Mouse (Mus musculus) layer of hippocampus, adult 18-20 months (tissue): ENCODE results near the gene Lrrc4c. TPM values are rescaled to one million over a fixed set of nuclear protein-coding genes. Genes with fewer than 3 reads are reported as not detected.

Experiments
- DNase-seq, 2 experiments: peaks; one replicate each; pipeline ENCODE4 v3.0.0; 2022; ENCODE audit warnings: low spot score in 2 of 2
- total RNA-seq, 2 experiments: library from RNA; stranded (reverse); gene quantifications; 2 replicates each; pipeline ENCODE4 v1.2.3; 2021

Gene Lrrc4c
- total RNA-seq, 2 experiments from 2014 or later = 65.9 to 68.8 TPM

DNA sequence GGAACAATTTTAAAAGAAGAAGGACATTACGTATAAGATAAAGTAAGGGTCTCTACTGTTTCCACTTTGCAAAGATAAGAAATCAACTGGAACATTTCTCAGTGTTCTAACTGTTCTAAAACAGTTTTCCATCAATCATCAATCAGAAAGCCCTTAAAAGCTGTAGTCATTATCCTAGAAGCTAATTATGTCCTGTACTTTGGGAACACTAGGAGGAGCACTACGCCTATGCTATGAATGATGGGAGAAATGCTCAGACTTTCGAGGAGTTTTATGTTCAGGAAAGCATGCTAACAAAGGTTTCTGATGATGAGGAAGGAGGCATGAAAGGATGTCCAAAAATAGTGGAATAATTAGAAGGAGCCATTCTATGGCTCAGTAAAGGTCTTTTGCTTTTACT lies 219.5 kb downstream of the Lrrc4c start:
- DNase-seq = no peak

DNA sequence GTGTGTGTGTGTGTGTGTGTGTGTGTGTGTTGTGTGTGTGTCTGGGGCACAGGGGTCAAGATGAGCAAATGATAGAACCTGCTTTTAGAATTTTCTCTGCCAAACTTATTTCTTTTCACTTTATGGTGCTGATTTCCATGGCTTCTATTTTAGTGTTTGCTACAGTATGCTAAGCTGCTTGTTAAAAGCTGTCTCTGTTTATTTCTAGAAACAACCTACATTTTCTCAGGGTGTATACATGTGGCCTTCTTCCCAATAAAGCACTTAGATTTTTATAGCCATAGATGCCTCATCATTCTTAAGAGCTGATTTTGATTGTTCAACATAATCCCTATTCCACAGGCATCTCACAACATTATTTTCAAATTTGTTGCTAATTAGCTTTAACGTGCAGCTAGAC lies 229.2 kb downstream of the Lrrc4c start:
- DNase-seq = no peak

- DNase-seq = no peak
These were observed 255.8 kb downstream of the Lrrc4c start for GRCm38 (mm10) chr2:96573755-96574154.

DNA sequence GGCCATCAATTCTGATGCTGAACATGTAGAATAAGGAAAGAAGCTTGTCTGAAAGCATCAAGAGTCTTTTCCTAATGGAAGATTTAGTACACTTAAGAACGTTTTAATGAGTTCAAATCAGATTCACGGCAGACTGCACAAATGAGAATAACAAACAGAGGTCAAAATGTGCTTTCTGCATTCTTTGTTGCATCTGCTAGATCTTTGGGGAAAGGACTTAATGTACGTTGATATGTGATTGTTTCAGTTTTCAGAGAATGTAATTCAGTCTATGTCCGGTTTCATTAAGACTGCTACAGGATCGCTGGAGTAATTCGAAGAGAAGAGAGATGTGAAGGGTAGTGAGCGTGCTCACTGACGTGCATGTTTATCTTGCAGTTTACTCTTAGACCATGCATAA lies 259.7 kb downstream of the Lrrc4c start:
- no peak for DNase-seq

- peak in 1 of 2 experiments; percentile 36 for DNase-seq
These were observed 262.3 kb downstream of the Lrrc4c start for GRCm38 (mm10) chr2:96580136-96580733.

- peak; percentile 61 to 92 for DNase-seq
These were observed 267.7 kb downstream of the Lrrc4c start for GRCm38 (mm10) chr2:96585665-96586064.

- DNase-seq = no peak
These were observed 286.8 kb downstream of the Lrrc4c start for GRCm38 (mm10) chr2:96604801-96605200.

DNA sequence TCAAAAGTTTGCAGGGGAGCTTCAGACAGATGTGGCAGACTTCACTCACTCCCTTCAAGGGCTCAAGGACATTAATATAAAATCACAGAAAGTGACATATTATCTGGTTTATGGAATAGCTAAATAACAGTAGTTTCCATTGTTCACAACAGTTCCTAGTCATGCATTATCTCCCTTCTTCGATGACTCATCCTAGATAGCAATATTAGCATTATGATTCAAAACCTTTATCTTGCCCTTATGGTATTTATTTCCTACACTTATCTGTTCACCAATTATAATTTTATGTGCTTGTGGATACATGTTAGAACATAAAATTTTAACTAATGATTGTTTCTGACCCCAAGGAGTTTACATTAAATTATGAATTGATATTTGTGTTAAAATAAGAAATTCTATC lies 296.2 kb downstream of the Lrrc4c start:
- no peak for DNase-seq

DNA sequence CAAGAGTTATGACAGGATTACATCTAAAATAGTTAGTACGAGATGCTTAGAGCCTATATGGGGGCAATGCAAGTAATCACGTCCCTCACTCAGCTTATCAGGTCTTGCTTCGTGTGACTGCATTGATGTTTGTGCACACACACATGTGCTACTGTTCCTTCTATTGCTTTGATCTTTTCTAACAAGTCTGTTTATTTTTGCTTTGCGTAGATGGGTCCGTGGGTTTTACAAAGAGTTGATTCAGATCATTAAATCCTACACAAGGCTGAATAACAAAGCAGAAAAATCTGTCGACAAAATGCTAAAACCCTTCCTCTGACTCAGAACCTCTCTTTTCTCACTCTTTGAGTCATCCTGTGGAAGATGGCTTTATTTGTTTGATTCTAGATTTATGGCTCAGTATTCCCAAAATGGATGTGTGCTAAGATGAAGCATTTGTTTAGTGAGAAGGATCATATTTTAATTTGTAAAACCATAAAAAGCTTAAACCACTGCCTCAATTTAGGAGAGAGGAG lies 300.8 kb downstream of the Lrrc4c start:
- DNase-seq = peak; percentile 13 to 71

- no peak for DNase-seq
These were observed 349.1 kb downstream of the Lrrc4c start for GRCm38 (mm10) chr2:96667113-96667512.

GRCm38 (mm10) chr2:96681806-96682205 lies 363.8 kb downstream of the Lrrc4c start:
- no peak for DNase-seq

DNA sequence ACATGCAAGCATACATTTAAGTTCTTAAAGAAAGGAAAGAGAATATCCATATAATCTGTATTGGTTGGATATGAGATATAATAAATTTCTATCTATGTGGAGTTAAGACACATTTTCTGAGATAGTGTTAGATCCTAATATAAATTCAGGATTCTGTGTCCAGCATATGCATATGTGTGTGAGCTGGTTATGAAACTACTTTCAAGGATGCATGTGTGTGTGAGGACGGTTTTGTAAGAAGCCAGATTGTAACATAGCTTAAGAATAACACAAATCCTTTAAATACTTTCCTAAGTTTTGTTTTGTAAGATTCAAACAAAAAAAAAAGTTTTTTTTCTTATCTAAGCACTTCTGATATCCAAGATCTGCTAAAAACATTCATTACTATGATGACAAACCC lies 367.4 kb downstream of the Lrrc4c start:
- DNase-seq = no peak

DNA sequence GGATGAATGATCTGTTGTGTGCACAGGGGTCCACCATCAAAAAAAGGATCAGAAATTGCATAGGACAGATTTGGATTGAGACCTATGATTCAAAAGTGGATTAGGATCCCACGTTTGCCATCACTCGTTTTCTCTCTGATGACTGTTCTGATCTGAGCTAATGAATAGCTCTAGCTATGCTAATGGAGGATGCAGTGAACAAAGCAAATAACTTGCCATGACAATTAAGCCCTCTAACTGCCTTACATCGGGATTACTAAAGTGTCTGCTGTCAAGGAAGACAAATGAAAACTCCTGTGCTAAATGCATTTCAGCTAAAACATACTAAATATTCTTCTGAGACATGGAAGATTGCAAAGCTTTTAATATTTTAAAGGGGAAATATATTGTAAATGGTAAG lies 387.0 kb downstream of the Lrrc4c start:
- DNase-seq = no peak

- peak in 1 of 2 experiments; percentile 37 for DNase-seq
These were observed 389.9 kb downstream of the Lrrc4c start for GRCm38 (mm10) chr2:96707772-96708350.

GRCm38 (mm10) chr2:96714561-96714960 lies 396.6 kb downstream of the Lrrc4c start:
- peak; percentile 10 to 69 for DNase-seq

- DNase-seq = peak; percentile 28 to 78
These were observed 399.4 kb downstream of the Lrrc4c start for GRCm38 (mm10) chr2:96717353-96717752.

GRCm38 (mm10) chr2:96723395-96723794 lies 405.4 kb downstream of the Lrrc4c start:
- no peak for DNase-seq

DNA sequence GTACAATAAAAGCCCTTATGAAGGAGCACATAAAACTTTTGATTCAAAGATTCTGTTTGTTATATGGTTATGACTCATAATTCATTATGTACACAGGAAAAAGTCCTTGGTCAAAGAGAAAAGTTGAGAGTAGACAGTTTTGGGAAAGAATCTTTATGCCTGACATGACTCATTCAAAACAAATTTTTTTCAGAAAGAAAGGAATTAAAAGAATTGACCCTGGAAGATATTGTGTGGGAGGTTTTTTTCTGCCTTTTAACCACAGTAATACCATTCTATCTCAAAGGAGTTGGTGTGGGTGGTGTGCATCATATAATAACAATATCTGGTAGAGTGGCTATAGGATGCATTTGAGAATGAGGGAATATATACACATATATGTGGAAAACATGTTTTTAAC lies 418.1 kb downstream of the Lrrc4c start:
- no peak for DNase-seq

- no peak for DNase-seq
These were observed 437.1 kb downstream of the Lrrc4c start for GRCm38 (mm10) chr2:96755066-96755465.

GRCm38 (mm10) chr2:96757701-96758100 lies 439.7 kb downstream of the Lrrc4c start:
- no peak for DNase-seq

DNA sequence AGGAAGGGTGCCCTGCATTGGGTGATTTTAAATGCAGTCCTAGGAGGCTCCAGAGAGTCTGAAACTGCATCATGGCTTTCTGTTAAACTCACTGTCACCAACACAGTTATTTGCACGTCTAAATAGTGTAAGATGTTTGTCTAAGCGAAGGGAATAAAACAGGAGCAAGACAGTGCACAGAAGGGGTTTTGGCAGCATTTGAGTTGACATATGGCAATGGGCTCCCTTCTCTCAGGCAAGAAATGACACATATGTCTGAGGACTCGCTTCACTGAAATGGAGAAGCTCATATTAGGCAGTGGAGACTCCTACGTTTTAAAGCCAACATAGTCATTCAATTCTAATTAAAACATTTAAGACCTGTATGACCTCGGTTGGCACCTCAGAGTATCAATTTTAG lies 445.6 kb downstream of the Lrrc4c start:
- DNase-seq = peak; percentile 47 to 74

DNA sequence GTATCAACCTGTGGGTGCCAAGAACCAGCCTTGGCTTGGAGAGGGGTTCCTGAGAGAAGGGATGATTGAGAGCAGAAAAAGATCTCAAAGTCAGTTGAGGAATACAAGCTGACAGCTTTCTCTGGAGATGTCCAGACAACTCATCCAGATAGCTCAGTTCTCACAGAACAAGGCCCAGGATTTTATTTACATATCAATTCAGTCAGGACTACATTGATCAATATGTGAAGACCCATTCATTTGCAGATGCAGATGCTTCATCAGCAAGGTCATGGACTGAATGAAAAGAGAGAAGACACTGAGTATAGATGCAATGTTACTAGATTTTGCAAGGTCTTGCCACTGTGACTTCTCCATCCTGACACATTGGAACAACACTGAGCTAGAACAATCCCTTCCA lies 457.4 kb downstream of the Lrrc4c start:
- DNase-seq = no peak
